Mouse (Mus musculus): ENCODE measurements at regions not wholly inside any gene's neighbourhood (a gene's known extent, or its start where the extent isn't known, plus 50 kb on each side); places are given as distances from the start of the nearest gene placed in this dataset.

GRCm38 (mm10) chr4:30776816-30777442 is 1187.0 kb upstream of the Map3k7 start:
- DNase-seq (ENCODE audit: low spot score in 2 of 2): no peak

DNA sequence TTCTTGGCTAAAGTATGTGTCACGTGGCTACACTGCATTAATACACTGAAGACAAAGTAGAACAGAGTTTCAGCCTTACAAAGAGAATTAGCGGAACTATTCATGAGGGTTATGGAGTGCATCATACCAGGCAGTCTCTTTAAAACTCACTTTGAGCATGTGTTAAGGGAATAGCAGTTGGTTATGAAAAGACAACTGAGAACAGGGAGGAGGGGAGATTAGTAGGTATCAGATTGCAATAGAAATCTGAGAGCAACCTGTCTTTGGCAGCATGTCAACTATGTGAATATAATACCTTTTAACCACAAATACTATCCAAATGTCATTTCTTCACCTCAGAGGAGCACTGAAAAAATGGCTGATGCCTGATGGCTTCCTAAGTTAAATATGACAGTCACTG is 1182.2 kb upstream of the Map3k7 start:
- no peak for DNase-seq (ENCODE audit: low spot score in 2 of 2)

- DNase-seq (ENCODE audit: low spot score in 2 of 2): no peak
Observed at GRCm38 (mm10) chr4:30789976-30790657, 1173.8 kb upstream of the Map3k7 start.

DNA sequence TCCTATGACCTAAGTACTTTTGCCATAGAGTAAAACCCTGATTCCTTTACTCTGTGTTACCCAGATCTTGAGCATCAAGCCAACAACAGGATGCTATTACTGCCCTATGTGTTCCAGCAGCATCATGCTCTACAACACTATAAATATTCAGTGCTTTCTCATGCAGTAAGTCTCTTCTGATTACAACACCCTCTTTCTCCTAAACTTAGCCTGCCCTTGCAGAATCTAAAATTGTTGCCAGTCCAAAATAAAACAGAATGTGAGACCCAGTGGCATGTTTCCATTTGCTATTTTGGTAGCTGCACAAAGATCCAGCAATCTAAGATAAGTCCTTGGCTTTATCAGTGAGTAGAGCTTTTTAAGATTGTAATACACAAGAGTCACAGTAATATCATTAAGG is 1154.1 kb upstream of the Map3k7 start:
- no peak for DNase-seq (ENCODE audit: low spot score in 2 of 2)

DNA sequence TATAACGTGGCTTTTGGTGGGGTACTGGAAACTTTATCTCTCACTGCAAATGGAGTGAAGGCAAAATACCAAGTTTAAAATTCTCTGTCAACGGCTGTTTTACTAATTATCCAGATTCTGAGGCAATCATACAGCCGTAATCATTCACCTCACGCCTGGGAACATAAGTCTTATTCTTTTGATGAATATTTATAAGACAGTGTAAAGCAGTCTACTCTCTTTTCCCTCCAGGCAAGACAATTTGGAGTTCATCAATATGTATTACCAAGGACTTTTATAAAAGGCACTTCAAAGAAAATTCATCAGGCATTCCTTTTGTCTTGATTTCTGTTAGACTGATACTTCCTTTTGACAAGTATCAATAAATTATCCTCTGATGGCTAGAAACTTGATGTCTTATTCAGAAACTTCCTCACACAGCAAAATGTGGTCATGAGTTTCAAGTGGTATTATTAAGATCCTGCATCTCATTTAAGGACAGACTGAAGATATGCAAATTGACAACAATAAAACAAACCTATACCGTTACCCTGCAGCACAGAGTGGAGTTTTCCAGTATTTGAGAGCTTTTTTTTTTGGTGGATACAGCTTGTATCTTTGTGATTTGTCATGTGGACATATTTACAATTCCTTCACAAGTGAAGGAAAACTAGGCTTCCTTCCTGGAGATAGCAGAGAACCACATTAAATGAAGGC is 1108.4 kb upstream of the Map3k7 start:
- no peak for DNase-seq (ENCODE audit: low spot score in 2 of 2)

DNA sequence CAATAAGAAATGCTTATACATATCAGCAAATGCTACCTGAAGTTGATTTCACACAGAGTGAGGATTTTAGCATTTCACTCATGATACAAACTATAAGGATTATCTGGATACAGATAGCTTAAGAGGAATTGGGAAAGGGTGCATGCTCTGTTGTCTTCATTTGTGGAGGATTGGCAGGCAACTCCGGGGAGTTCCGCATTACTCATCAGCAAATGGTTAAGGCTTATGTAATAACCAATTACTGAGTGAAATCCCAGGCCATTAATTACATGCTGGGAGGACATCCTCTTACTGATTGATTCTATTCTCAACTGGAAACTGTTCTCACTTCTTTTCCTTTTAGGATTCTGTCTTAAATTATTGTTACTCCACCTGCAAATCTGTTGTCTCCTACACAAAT is 1058.9 kb upstream of the Map3k7 start:
- no peak for DNase-seq (ENCODE audit: low spot score in 2 of 2)

GRCm38 (mm10) chr4:30922944-30923343 is 1041.0 kb upstream of the Map3k7 start:
- DNase-seq (ENCODE audit: low spot score in 2 of 2): no peak

DNA sequence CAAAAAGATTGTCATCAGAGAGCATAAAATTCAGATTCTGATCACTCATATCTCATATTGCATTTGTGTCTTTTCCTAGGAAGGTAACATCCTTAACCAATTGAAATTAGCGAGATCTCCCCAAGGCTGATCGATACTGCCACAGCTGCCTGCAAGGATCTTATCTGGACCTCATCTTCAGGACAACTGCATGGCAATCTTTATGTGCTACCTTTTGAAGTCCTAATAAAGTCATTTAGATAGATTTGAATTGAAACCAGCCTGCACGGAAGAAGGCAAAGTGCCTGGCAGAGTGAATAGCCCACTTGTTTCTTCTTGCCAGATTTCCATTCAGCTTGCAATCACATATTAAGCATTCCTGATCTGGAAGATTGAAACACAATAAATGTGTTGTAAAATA is 1031.5 kb upstream of the Map3k7 start:
- DNase-seq (ENCODE audit: low spot score in 2 of 2): no peak

DNA sequence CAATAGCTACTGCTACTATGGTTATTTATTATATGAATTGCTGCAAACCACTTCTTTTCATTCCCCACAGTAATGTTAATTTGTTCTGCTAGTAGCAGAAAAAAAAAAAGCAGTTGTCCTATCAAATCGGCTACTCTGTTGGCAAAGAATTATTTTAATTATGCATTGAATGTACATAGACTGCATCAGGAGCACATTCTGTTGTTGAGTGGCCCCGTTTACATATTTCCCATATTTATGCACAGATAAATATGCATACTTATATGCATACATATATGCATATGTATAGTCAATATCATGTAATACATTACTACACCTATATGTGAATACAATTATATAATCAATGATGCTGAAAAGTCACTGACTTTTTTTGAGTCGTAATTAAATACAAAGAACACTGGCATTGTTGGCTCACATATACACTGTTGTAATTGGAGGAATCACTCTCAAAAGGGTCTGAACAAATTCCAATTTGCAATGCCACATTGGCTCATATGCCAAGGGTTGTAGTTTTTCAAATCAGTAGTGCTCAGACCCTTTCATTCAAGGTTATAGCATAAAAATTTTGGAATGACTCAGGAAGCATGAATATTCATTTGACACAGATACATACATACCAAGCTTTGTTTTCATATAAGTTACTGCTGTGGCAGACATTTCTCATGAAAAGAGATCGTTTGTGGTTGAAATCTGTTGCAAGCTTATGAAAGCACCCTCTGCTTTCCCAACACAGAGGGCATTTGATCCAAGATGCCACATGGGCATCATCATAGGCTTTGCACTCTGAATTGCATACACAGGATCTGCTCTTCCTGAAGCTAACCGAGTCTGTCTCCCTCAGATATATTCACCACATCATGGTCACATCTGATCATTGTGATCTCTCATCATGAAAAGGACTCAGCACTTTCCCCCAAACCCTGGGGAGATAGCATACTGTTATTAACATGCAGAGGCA is 1030.6 kb upstream of the Map3k7 start:
- no peak for DNase-seq (ENCODE audit: low spot score in 2 of 2)

GRCm38 (mm10) chr4:30983611-30984010 is 980.3 kb upstream of the Map3k7 start:
- no peak for DNase-seq (ENCODE audit: low spot score in 2 of 2)

- no peak for DNase-seq (ENCODE audit: low spot score in 2 of 2)
Observed at GRCm38 (mm10) chr4:31012006-31012405, 951.9 kb upstream of the Map3k7 start.

DNA sequence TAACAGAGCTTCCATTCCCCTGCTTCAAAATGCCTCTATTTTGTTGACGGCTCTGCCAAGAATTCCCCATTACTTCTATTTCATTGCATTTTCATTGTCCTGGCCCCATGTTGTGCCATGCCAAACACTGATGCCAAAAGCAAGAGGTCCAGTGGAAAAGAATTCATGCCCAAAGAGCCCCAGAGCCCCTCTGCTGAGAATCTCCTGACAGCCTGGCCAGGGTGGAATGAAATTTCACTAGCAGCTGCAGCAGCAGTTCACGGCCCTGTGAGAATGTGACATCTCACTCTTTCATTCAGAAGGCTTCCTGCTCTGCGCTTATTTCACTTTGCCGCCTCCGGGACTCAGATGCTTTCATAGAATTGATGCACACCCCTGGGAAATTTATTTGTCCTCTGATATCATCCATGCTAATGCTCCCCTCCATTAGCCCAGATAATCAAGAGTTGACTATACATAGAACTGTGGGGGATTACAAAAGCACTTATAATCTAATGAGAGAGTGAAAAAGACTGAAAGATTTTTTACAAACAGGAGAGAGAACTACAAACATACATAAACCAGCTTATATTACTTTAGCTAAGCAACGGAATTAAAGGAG is 911.7 kb upstream of the Map3k7 start:
- no peak for DNase-seq (ENCODE audit: low spot score in 2 of 2)

- no peak for DNase-seq (ENCODE audit: low spot score in 2 of 2)
Observed at GRCm38 (mm10) chr4:31076236-31076635, 887.7 kb upstream of the Map3k7 start.

DNA sequence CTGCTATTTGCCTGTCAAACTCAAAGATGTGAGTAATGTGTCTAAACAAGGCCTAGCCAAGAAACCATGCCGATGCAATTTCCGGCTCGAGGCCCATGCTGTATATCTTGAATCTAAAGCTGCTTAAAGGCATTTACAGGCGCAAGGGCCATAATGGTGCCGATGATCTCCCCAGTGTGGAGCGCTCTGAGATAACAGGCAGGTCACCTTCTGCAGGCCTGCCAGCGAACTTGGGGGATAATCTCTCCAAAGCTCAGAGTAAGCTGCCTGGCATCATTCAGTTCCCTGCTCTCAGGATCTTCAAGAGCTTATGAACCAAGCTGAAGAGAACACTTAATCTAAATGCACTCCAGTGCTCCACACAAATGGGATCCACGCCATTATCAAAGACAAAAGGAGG is 842.3 kb upstream of the Map3k7 start:
- DNase-seq (ENCODE audit: low spot score in 2 of 2): no peak

GRCm38 (mm10) chr4:31143166-31143565 is 820.7 kb upstream of the Map3k7 start:
- no peak for DNase-seq (ENCODE audit: low spot score in 2 of 2)

DNA sequence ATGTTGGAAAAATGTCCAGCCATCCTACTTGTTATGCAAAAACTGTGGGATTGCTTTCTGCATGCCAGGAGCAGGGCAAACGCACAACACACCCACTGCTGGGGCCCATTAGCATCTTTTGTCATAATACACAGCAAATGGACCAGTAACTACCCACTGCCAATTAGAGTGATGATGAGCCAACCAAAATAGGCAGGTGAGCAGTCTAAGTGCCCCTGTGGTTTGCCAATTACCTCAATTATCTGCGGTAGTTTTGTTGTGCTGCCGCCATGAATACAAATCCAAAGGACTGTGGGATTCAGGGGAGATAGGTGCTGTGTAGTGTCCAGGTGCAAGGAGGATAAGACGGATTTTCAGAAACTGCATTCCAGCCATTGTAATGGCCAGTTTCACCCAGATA is 796.5 kb upstream of the Map3k7 start:
- DNase-seq (ENCODE audit: low spot score in 2 of 2): no peak

GRCm38 (mm10) chr4:31168357-31168756 is 795.5 kb upstream of the Map3k7 start:
- DNase-seq (ENCODE audit: low spot score in 2 of 2): no peak

DNA sequence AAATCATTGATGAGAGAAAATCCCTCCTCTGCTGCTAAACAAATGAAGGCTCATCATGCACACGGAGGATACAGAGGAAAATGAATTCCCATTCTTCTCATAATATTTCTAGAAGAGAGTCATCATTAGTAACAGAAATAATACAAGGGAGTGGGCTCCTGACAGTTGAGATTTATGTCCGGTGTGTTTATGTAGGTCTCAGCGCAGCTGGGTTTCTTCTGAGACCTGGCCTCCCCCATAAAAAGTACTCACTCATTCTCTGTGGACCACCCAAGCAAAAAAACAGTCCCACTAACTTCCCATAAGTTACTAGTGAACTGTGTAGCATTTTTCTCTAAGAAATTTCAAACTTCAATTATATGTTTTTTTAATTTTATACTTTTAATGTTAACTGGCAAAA is 792.7 kb upstream of the Map3k7 start:
- no peak for DNase-seq (ENCODE audit: low spot score in 2 of 2)

- no peak for DNase-seq (ENCODE audit: low spot score in 2 of 2)
Observed at GRCm38 (mm10) chr4:31197852-31198251, 766.0 kb upstream of the Map3k7 start.

GRCm38 (mm10) chr4:31203286-31203685 is 760.6 kb upstream of the Map3k7 start:
- DNase-seq (ENCODE audit: low spot score in 2 of 2): no peak

DNA sequence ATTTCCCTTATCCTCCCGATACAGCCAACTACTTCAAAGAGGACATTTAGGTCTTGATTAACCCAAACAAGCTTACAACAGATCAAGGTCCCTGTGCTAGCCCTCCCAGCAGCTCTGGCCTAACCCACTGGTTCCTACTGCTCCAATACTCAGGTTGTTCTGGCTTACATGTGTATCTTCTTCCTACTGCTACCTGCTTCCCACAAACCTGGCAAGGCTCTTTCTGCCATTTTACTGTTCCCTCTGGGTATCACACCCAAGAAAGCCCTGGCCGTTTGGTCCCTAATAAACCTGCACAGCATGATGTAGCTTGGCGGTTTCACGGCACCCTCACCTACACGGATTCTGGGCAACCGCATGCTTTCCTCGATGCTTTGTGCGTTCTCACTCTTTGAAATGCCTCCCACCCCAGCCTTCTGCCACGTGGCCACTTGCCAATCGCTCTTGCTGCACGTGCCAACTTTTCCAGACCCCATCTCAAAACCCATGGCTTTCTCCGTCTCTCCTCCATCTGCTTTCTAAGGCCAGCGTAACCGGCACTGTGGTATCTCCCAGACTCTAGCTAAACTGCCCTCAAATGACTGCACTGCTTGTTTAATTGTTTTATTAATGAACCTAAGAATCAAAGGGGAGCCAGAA is 758.4 kb upstream of the Map3k7 start:
- no peak for DNase-seq (ENCODE audit: low spot score in 2 of 2)

All from gastrocnemius, postnatal 4 days (tissue).